Mouse (Mus musculus): ENCODE results near the gene Ip6k2.

DNA sequence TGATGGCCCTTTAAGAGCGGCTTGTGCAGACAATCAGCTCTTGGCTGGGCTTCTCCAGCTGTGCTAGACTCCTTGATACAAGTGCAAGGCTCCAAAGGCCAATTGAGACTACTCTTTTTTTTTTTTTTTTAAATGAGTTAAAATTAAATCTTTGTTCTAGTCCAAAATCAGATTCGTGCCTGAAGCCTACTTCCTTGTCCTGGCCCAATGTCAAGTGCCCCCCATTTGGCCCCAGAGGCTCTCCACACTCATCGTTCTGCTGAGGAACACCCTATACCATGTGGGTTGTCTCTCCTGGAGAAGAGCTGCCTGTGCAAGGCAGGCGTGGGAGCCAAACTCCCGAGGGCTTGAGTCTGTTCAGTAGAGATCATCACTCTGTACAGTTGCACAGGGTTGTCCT, 2.6 kb upstream of the Ip6k2 start:
- no peak for TF ChIP-seq CTCF (IDR thresholded peaks at IDR 0.05; ENCODE audit: insufficient read depth, low read depth, low read length)
- TF ChIP-seq POLR2A (IDR thresholded peaks at IDR 0.05; ENCODE audit: insufficient read depth, low read depth, low read length), result no peak
